Mouse (Mus musculus): ENCODE results near the gene Bora.
"Not testable (repeated sequence)": the region's sequence is repeated elsewhere in the genome, so short reads cannot be mapped to it uniquely, and the experiment has no call there.

Bora gene
- long read RNA-seq, experiment 1, partial matches to known transcripts, result 0 of 1 reads
- long read RNA-seq, experiment 1, other reads (novel, unspliced or antisense), result 0 of 1 reads
- long read RNA-seq, experiment 2, partial matches to known transcripts, result 0 of 1 reads
- long read RNA-seq, experiment 2, other reads (novel, unspliced or antisense), result 0 of 1 reads

DNA sequence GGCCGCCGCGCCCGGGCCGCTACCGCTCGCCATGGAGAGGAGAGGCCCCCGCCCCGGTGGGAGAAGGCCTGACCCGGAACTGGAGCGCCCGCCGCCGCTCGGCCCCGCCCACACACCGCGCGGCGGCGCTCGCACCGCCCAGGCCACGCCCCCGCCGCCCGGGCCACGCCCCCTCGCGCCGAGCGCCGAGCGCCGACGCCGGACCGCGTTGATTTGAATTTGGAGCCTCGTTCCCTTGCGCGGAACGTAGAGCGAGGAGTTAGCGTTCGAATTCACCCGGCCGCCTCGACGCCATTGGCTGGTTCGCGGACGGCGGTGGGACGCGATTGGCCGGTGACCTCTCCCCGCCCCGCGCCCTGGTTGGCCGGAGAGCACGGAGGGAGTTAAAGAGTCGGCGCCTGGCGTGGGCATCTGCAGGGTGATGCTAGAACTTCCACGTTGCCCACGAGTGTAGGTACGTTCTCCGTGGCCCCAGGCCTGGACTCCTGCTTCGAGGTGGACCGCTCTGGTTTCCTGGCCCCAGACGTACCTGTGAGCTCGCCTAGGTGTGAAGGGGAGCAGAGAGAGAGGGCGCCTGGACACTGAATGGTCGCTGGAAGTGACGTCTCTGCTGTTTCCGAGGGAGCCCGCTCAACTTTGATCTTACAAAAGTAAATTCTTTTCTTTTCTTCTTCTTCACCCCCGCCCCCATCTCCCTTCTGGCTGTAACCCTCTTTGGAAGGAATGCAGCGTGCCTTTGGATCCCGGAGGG is at the start of gene Bora, which contains the start of gene Mzt1:
TSS of gene Bora (plus strand) at position 192 of the 751 bp plus-strand sequence.
TSS of gene Mzt1 (minus strand) at position 104 of the 751 bp plus-strand sequence.
- intact Hi-C loops (cut with DNase I), result no loop called here

DNA sequence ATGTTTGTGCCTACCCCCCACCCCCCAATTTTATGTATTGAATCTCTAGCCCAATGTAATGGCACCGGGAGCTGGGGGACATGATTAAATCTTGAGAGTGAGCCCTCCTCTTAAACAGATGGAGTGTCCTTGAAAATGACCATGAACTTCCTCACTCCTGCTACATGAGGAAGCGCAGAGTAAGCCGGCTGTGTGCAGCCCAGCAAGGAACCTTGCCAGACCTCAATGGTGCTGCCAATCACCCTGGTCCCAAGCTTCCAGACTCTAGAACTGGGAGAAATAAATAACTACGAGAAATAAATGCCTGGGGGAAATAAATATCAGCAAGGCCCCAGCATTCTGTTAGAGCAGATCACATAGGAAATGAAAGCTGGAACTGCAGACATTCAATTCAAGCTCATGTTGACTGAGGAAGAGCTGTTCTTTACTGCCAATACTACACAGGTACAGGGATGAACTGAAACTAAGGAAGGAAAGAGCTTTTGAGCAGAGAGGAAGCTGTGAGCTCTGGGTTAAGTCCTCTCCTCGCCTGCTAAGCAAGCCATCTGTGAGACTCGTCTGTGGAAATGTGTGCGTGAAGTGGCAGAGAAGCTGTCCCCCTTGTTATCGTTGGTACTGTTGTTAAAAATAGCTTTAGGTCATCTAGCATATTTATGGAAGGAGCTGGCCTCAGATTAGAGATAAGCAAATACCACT is 35.6 kb upstream of the Bora start:
- intact Hi-C loops (cut with DNase I), result no loop called here

DNA sequence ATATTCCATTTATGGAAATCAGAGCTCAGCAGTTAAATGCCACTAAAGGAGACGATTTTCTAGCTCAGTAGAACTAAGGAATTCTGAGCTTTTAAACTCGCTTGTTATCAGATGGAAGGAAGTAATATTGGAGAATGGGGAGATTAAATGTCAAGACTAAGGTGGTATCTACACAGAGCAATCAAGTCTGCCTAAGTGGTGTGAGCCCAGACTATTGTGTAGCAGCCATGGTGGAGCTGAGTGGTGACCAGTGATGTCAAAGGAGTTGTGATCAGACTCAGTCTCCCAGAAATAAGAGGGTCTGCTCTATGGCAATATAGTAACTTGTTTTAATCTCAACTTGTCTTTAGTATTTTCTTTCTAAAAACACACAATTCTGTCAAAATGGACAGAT is 35.1 kb upstream of the Bora start:
- intact Hi-C loops (cut with DNase I), result no loop called here

DNA sequence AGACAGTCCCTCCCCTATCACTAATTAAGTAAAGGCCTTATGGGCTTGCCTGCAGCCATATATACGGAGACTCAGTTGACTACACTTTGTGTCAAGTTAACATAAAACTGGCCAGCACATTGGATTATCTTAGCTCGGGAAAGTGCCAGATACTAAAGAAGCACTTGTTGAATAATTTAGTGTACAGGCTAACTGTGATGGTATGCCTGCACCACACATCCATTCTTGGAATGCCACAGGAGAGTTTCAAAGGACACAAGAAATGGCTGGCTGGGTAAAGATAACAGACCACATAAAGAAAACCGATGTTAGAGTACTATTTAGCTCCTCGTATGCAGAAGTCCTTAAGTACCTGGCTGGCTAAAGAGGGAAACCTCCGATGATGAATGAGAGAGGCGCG is 27.3 kb upstream of the Bora start:
- intact Hi-C loops (cut with DNase I), result no loop called here

DNA sequence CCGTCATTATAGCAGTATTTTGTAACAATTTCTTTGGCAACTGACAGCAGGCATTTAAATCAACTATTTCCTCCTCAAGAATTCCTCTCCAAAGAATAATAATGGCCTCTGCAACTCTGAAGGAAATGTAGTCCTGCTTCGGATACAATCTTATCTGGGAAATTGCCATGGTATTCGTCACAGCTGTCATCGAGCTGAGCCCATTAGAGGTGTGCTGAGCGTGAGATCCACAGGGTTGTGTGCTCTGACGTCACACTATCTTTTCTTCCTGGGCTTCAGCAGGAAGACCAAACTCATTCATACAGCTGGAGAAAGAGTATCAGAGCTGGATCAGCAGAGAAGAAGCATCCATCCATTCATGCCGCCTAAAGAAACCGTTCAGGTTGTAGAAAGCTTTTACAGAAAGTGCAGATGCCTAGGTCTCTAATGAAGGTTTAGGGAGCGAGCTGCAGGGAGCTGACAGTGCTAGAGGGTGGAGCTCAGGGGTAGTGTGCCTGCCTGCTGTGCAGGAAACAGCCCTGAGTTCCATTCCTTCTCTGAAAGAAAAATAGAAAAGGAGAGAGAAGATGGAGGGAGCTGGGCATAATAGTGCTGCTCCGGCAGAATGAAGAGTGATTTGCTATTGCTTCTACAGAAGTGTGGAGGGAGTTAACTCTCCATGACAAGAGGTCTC is 26.8 kb upstream of the Bora start:
- intact Hi-C loops (cut with DNase I), result no loop called here

DNA sequence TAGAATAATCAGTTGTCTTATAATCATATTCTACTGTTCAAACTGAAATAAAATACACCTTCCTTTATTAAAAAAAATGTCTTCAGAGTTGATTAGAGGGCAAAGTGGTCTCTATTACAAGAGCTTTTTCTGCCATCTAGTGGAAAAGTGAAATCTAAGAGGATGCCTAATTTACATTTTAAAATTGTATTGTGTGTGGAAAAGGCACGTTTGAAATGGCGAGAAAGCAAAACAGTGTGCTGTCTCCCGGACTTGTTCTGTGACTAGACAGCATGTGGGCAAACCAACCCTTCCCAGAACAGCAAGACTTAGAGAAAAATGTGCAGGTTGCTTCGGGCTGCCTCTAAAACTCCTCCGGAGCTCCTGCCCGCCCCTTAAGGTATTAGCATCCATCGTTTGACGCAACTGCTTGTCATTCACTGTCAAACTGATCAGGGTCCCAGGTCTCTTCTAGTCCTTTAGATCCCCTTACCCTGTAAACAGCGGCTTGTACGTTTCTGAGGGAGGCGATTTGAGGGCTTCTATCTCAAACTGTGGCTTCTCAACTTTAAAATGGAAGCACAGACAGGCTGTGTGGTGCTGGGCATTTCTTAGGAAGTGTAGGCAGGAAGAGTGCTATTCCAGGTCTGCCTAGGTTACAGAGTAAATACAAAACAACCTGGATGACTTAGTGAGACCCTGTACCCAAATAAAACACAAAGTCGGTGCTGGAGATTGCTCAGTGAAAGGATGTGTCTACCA is 23.5 kb upstream of the Bora start:
- intact Hi-C loops (cut with DNase I), result loop anchor here (10.0 kb wide), 1 partner anchor 858 kb away; the partner anchor contains the start of gene Dach1

DNA sequence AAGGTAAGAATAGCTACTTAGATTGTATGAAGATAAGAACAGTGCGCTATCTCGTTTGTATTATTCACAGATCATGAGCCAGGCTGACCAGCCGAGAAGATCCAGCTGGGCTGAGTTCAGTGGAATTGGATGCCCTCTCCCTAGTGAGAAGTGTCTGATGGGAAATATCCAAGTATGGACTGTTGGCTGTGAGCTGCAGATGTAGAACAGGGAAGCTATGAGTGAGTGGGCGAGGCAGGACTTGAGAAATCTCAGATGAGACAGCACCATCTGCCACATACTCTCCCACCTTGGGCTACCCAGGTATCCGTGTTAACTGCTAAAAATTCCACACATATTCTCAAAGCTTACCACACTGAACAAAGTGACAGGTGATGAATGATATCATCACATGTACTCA is 16.0 kb upstream of the Bora start:
- intact Hi-C loops (cut with DNase I), result loop anchor here (10.0 kb wide), 1 partner anchor 865 kb away; the partner anchor contains the start of gene Dach1

DNA sequence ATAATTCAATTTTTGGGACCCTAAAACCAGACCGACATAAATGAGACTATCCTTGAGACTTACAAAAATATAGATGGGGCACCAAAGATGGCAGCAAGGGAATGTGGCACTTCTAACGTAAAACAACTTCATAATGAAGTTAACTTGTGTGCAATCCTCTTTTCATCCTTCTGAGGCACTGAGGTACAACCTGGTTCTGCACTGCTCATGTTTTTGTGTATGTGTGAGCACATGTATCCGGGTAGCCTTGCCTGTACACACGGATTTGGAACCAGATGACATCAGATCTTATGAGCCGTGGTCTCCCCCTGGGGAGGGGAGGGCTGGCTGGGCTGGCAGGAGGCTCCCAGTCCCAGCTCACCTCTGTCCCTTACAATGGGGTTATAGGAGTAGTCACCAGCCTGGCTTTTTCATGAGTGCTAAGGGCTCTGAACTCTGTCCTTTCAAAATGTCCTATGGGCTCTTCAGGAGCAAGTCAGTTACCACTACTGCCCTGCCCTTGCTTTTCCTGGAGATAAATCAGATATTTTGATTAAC is 14.6 kb upstream of the Bora start:
- intact Hi-C loops (cut with DNase I), result no loop called here

DNA sequence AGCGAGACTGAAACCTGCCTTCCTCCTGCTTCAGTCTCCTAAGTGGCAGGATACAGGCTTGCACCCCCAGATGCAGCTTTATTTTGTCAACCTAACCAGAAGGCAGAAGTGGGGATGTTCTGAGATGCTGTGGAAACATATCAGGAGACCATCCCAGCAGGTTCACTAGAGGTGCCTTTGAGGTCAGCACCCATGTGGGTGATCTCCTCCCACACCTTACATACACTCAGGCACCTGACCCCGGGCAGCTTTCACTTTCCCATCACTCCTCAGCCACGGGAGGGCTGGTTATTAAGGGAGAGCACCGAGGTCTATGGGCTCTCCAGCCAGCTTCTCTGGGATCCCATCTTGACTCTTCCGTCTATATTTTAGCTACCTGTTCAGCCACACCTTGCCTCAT is 13.4 kb upstream of the Bora start:
- intact Hi-C loops (cut with DNase I), result no loop called here

DNA sequence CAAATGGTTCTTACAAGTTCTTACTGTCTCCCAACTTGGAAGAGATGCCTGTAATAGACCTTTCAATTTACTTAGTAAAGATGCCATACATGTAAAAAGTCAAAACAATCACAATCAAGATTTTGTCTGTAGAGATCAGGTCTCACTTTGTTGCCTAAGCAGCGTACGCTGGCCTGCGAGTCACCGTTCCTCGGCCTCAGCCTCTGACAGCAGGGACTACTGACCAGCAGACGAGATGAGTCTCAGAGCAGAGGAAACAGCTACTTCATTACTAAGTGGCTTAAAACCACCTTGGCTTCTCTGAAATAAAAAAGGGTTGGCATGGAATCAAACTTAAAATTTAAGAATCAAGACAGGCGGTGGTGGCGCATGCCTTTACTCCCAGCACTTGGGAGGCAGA is 11.2 kb upstream of the Bora start:
- intact Hi-C loops (cut with DNase I), result not testable (repeated sequence)

DNA sequence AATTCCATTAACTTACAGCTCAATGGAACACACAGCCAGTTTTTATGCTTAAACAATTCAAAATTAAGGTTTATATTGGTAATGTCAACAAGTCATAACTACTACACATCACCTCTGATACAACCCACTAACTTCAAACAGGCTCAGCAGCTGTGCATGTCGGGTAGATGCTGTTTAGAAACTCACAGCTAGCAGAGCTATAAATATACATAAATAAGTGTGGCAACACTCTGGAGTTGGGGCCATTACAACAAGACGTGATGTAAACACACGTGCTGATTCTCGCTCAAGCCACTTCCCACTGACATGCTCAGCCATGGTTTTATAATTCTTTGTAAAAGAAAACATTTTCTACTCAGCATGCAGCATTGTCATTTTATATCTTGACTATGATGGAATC is 10.0 kb upstream of the Bora start:
- intact Hi-C loops (cut with DNase I), result no loop called here

DNA sequence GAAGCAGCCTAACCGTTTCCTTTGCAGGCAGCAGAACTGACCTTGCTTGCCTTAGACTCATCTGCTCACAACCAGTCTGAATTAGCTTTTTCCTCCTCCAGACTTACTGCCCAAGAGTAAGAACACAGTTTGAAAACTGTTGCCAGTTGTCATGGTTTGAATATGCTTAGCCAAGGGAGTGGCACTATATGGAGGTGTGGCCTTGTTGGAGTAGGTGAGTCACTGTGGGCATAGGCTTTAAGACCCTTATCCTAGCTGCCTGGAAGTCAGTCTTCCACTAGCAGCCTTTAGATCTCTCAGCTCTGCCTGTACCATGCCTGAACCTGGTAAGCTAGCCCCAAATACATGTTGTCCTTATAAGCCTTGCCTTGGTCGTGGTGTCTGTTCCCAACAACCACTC is 8.3 kb upstream of the Bora start:
- intact Hi-C loops (cut with DNase I), result no loop called here

DNA sequence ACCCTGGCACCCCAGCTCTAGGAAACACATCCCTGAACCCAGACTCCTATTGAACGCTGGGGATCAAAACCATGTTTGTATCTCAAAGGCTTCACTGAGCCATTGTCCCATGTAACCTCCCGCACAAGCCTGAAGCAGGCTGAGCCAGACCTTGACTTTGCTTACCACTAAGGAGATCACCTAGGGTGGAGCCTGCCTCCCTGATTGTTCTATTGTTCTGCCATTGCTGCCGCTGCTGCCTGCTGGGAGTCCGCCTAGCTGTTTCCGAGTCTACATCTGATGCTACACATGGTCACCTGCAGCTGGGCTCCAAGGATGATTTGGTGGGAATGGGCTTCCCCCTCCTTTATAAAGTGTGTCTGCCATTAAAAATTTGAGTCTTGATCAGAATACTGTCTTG is 6.7 kb upstream of the Bora start:
- intact Hi-C loops (cut with DNase I), result not testable (repeated sequence)

DNA sequence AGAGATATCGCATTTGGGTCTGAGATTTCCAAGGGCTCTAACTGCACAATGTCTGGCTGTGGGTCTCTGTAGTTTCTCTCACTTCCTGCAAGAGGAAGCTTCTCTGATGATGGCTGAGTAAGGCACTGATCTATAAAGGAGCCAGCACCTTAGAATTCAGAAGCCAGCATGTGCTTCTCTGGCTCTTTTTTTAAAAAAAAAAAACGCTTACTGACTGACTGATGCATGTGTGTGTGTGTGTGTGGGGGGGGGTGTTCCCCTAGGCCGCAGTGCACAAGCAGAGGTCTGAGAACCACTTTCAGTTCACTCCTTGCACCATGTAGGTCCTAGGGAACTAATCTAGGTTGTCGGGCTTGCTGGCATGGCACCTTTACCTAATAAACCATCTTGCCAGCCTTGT is 4.6 kb upstream of the Bora start:
- intact Hi-C loops (cut with DNase I), result no loop called here

DNA sequence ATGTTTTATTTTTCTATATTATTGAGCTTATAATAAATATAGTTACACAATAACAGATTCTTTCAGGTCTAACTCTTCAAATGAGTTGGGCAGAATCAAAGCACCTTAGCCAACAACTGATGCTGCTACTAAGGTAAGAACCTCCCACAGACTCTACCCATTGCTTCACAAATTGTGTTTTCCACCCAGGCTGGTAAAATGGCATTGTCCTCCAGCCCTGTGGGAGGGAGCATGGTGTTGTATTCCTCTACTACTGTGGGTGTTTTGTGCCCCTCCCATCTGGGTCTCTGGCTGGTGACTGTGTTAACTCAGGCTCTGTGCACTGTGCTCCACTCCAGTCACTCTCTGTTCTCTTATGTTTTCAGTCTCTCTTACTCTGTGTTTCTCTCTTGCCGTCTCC is 2.5 kb upstream of the Bora start:
- intact Hi-C loops (cut with DNase I), result no loop called here

DNA sequence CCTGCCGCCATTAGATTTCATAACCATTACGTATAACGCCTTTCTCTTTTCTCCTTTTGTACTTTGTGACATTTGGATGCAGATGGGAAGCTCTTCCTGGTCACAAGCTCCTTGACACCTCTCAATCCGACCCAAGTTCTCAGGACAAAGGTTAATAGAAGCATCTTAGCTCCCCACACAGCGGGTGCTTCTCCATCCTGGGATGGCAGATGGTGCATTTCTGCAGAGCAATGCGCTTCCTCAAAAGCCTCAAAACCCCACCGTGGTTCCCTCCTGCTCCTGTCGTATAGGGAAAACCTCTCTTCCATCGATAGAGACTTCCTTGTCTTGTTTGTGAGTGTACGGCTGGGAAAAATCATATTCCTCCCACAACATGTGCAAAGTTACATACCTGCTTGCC is 1.9 kb upstream of the Bora start:
- intact Hi-C loops (cut with DNase I), result no loop called here

DNA sequence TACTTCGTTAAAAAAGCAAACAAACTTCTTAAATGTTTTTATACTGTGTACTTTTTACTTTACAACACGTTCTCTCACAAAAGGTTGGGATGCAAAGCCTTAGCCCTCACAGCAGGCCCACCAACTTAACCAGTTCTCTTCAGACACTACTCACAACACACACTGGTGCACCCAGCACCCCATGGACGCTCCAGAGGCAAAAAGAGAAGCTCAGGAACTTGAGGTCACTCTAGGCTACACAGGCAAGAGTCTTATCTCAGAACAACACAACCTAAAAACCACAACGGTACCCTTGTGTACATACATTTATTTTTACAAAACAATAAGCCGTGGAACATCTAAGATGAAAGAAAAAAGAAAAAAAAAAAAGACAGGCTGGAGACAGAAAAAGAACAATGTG is 1.3 kb upstream of the Bora start:
- intact Hi-C loops (cut with DNase I), result no loop called here

DNA sequence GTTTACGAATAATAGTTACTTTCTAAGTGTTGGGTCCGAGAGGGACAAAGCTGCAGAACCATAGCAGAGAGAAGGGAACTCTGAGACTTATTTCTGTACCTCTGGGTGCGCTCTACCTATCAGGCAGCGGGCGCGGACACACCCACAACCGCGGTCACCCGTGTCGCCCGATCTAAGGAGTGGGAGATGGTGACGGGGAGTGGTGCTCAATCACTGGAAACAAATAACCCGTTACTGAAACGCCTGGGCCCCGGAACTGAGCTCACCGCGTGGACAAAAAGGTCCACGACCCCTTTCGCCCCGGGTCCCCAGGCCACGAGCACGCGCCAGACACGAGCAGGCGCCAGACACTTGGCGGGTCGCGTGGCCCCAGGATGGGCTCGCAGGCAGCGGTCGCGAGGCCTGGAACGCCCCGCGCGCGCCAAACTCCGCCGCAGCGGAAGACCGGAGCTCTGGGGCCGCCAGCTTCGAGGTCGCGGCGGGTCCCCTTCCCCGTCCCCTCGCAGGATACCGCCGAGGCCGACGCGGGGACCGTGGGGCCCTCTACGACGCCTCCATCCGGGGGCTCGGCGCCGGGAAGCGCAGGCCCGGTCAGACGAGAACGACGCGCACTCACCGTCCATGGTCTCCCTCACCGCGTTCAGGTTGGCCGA is 518 bp upstream of the Bora start:
- intact Hi-C loops (cut with DNase I), result no loop called here

DNA sequence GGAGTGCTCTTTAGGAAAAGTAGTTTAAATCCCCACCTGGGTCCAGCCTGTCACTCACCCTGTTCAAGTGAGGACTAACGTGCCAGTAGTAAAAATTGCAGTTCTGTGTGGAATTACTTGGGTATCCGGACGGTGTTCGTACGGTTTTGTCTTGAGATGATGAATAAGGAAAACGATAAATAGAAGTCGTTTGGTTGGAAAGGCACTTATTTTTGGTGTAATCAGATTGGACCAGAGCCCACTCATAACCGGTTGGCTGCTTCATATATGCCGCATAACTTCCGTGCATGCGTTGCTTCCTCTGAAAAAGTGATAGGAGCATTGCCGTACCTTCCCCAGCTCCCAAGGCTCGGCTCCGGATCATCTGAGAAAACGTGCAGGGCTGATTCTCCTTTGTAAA is 760 bp downstream of the Bora start:
- intact Hi-C loops (cut with DNase I), result no loop called here

DNA sequence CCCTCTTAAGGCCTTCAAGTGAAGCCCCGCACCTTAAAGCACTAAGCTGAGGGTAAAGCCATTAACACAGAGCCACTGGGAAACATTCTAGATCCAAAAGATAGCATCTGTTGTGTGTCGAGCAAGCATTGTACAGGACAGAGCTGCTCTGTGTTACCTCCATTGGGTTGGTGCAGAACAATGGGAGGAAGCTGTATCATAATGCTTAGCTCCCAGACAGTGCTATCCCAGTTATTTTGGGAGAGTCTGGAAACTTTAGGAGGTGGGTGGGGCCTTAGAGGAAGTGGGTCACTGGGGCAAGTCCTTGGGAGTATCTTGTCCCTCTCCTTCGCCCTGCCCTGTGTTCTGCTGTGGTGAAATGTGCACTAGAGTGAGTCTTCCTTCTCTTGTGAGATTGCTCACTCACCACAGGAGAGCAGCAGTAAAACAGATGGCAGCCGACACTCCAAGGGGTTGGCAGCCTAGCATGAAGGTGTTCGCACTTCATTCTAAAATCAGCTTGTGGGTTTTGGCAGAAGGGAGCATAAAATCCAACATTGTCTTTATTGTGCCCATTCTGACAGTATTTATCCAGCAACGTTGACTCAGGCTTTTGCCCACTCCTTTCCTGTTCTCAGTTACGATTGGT is 13.1 kb downstream of the Bora start:
- intact Hi-C loops (cut with DNase I), result no loop called here

All from adrenal gland (tissue).